Comparison of ENCODE assay signal across 26 mouse cellular contexts in the genomic region with DNA sequence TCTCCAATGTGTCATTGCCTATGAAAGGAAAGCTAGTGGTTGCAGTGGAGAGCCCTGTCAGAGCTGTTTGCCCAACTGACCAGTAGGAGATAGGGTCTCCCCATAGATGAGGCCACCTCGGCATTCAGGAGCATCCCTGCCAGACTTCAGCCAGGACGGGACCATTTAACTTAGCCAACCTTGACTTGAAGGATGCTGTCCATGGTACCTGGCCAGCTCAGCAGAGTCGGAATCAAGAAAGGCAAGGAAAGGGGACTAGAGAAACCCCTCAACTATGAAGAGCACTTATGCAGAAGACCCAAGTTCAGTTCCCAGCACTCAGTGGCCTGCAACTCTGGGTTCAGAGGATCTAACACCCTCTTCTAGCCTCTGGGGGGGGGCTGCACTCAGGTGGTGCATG. TPM values are rescaled to one million over a fixed set of nuclear protein-coding genes. Genes with fewer than 3 reads are reported as not detected.
A peak's percentile ranks its signal among the peaks of the same experiment; 100 is the strongest.
DNase-seq lines count a peak whose midpoint lies in the region; ATAC-seq and TF ChIP-seq lines count a peak whose summit lies in the region.
"Had no signal": no experiment of that assay in that cellular context is flagged by ENCODE, and none has a peak within 500 bp of the region (broad histone marks: within the 10 kb centered on the region; RNA-seq: fewer than 3 reads in every experiment).

No protein-coding gene starts in this region.

- peak; percentile 22 for DNase-seq in embryonic facial prominence, embryonic 11.5 days (ENCODE audit: low spot score)
- no peak for DNase-seq in embryonic facial prominence, embryonic 10.5 days (ENCODE audit: low spot score)
- DNase-seq in lung, embryonic 14.5 days = peak; percentile 22
- DNase-seq in lung, postnatal 36 days = no peak
- peak; percentile 52 for DNase-seq in R1 (ENCODE audit: low read depth, low spot score)
- no peak for DNase-seq in thymus, postnatal 14 days
- DNase-seq in left cerebral cortex, adult 11 months (ENCODE audit: low spot score) = no peak
- no peak for DNase-seq in frontal cortex, postnatal 14 days (ENCODE audit: low spot score in 2 of 2)
- DNase-seq: adrenal gland, postnatal 25 days; cerebellum, adult 11-12 months; cerebellum, adult 9-10 months; gastrocnemius, postnatal 10 days; gastrocnemius, postnatal 36 days; heart, adult 2 months; heart, postnatal 4 days had no signal

- no peak overlapping the region for H3K4me3 ChIP-seq in embryonic facial prominence, embryonic 11.5 days (ENCODE audit: low read depth, low read length)
- no peak overlapping the region for H3K4me3 ChIP-seq in embryonic facial prominence, embryonic 10.5 days
- H3K4me3 ChIP-seq in lung, embryonic 14.5 days (ENCODE audit: low read depth, low read length) = no peak overlapping the region
- H3K4me3 ChIP-seq: embryonic facial prominence, embryonic 13.5 days; erythroblast, embryonic 14.5 days; forebrain, embryonic 12.5 days; forebrain, embryonic 15.5 days; heart, adult 2 months; heart, embryonic 10.5 days; heart, embryonic 13.5 days had no signal

- H3K36me3 ChIP-seq in embryonic facial prominence, embryonic 11.5 days (replicated peaks; ENCODE audit: control insufficient read depth, insufficient read depth, low read depth, low read length) = no peaks in the 10 kb centered on the region; the same call in 1 of the 2 replicates
- H3K36me3 ChIP-seq in embryonic facial prominence, embryonic 10.5 days (replicated peaks) = peaks cover 28% of the 10 kb centered on the region
- 0 out of 2 replicates have a peak, but pooled peaks cover 3% of the 10 kb centered on the region for H3K36me3 ChIP-seq in lung, embryonic 14.5 days (ENCODE audit: insufficient read depth)
- H3K36me3 ChIP-seq: forebrain, embryonic 15.5 days had no signal

- H3K4me1 ChIP-seq in embryonic facial prominence, embryonic 11.5 days (ENCODE audit: control insufficient read depth, insufficient read depth, low read length) = no peaks in the 10 kb centered on the region
- H3K4me1 ChIP-seq in embryonic facial prominence, embryonic 10.5 days = 0 out of 2 replicates have a peak, but pooled peaks cover 3% of the 10 kb centered on the region
- H3K4me1 ChIP-seq in lung, embryonic 14.5 days (ENCODE audit: insufficient read depth) = 0 out of 2 replicates have a peak, but pooled peaks cover 4% of the 10 kb centered on the region
- H3K4me1 ChIP-seq: forebrain, embryonic 12.5 days; forebrain, embryonic 15.5 days had no signal

- no peak for ATAC-seq in embryonic facial prominence, embryonic 11.5 days (replicated peaks; ENCODE audit: insufficient number of reproducible peaks, low FRiP score, low TSS enrichment, low read depth)
- ATAC-seq in lung, embryonic 14.5 days (ENCODE audit: insufficient read depth) = no peak
- ATAC-seq: activated CD4-positive, CD25-positive, alpha-beta regulatory T cell, adult 4 months; forebrain, embryonic 15.5 days; hindbrain, postnatal 0 days; inflammation-experienced regulatory T-cells, adult 6 months; Patski had no signal

- H3K27me3 ChIP-seq in embryonic facial prominence, embryonic 11.5 days (ENCODE audit: control insufficient read depth, insufficient read depth, low read length) = no peaks in the 10 kb centered on the region
- H3K27me3 ChIP-seq in embryonic facial prominence, embryonic 10.5 days (replicated peaks; ENCODE audit: low read depth, poor library complexity, severe bottlenecking) = no peaks in the 10 kb centered on the region
- no peaks in the 10 kb centered on the region for H3K27me3 ChIP-seq in lung, embryonic 14.5 days (ENCODE audit: insufficient read depth, low read length)
- H3K27me3 ChIP-seq: embryonic facial prominence, embryonic 13.5 days; forebrain, embryonic 12.5 days; forebrain, embryonic 15.5 days; heart, embryonic 13.5 days; Patski had no signal

- H3K9me3 ChIP-seq in embryonic facial prominence, embryonic 11.5 days (replicated peaks; ENCODE audit: control insufficient read depth, low read length) = no peaks in the 10 kb centered on the region
- no peaks in the 10 kb centered on the region for H3K9me3 ChIP-seq in embryonic facial prominence, embryonic 10.5 days
- H3K9me3 ChIP-seq in lung, embryonic 14.5 days (ENCODE audit: low read depth, low read length) = no peaks in the 10 kb centered on the region
- H3K9me3 ChIP-seq: embryonic facial prominence, embryonic 13.5 days; forebrain, embryonic 12.5 days; forebrain, embryonic 15.5 days; heart, embryonic 10.5 days; heart, embryonic 13.5 days had no signal

- H3K4me2 ChIP-seq in embryonic facial prominence, embryonic 11.5 days (ENCODE audit: low read depth, low read length) = no peak overlapping the region
- no peak overlapping the region for H3K4me2 ChIP-seq in lung, embryonic 14.5 days
- H3K4me2 ChIP-seq: embryonic facial prominence, embryonic 13.5 days; forebrain, embryonic 12.5 days; forebrain, embryonic 15.5 days; heart, embryonic 13.5 days; hindbrain, embryonic 14.5 days had no signal

- no peak overlapping the region for H3K27ac ChIP-seq in embryonic facial prominence, embryonic 11.5 days (replicated peaks; ENCODE audit: low read depth, low read length)
- H3K27ac ChIP-seq in embryonic facial prominence, embryonic 10.5 days (replicated peaks) = no peak overlapping the region
- H3K27ac ChIP-seq in lung, embryonic 14.5 days (ENCODE audit: low read depth) = no peak overlapping the region
- H3K27ac ChIP-seq: embryonic facial prominence, embryonic 13.5 days; forebrain, embryonic 12.5 days; forebrain, embryonic 15.5 days; heart, adult 2 months; heart, embryonic 10.5 days; heart, embryonic 13.5 days; hindbrain, embryonic 14.5 days; hindbrain, postnatal 0 days had no signal

- WGBS in embryonic facial prominence, embryonic 11.5 days = 77% methylated on average over 3 of the region's 3 CpGs
- 74% methylated on average over 3 of the region's 3 CpGs for whole genome bisulfite sequencing in embryonic facial prominence, embryonic 10.5 days
- WGBS in lung, embryonic 14.5 days = 77% methylated on average over 3 of the region's 3 CpGs

- TF ChIP-seq CTCF in lung, embryonic 14.5 days (IDR thresholded peaks at IDR 0.05; ENCODE audit: low read depth) = no peak

- H3K9ac ChIP-seq in embryonic facial prominence, embryonic 11.5 days (replicated peaks; ENCODE audit: low read length) = no peak overlapping the region
- H3K9ac ChIP-seq in lung, embryonic 14.5 days = no peak overlapping the region
- H3K9ac ChIP-seq: embryonic facial prominence, embryonic 13.5 days; forebrain, embryonic 12.5 days; forebrain, embryonic 15.5 days; heart, embryonic 13.5 days; hindbrain, embryonic 14.5 days had no signal

RNA-seq across cellular contexts. Expression of a gene that starts 15.8 kb away (rescaled TPM):
- 1.9 and 2.5 TPM in 2 replicates for polyA plus RNA-seq in embryonic facial prominence, embryonic 11.5 days (2014; fragmentation: Nextera tagmentation; extraction: Ambion mirVana)
- 2.6 and 3.1 TPM in 2 replicates for polyA plus RNA-seq in embryonic facial prominence, embryonic 10.5 days (2016; fragmentation: Nextera tagmentation; extraction: Ambion mirVana)
- polyA plus RNA-seq in lung, embryonic 14.5 days (2014; fragmentation: Nextera tagmentation; extraction: Ambion mirVana) = 3.3 and 3.4 TPM in 2 replicates

Comparison
In these comparisons a context has a peak if more than half of its experiments do, and no peak if none do; other contexts are left out.
1. DNase-seq: peak in embryonic facial prominence, embryonic 11.5 days (single experiment), lung, embryonic 14.5 days (single experiment) and R1 (single experiment); none in embryonic facial prominence, embryonic 10.5 days (single experiment), lung, postnatal 36 days (single experiment), thymus, postnatal 14 days (single experiment), left cerebral cortex, adult 11 months (single experiment) and frontal cortex, postnatal 14 days (0 of 2).